Mouse (Mus musculus) adrenal gland, postnatal 10 days (tissue): ENCODE data around the gene Ccdc88b. TPM values are rescaled to one million over a fixed set of nuclear protein-coding genes. Genes with fewer than 3 reads are reported as not detected.

Source experiments
- DNase-seq: peaks from one replicate; pipeline ENCODE4 v3.0.0; 2021; ENCODE audit warnings: mixed read lengths
- total RNA-seq, 2 experiments: library from RNA; stranded (reverse); gene quantifications; 2 replicates each; pipeline ENCODE4 v1.2.3; 2021

The Ccdc88b gene
- total RNA-seq, 2 experiments from 2014 or later, result 4.1 TPM

GRCm38 (mm10) chr19:6857391-6858005 lies 513 bp downstream of the Ccdc88b start:
- no peak for DNase-seq

GRCm38 (mm10) chr19:6857003-6857360 lies 1.0 kb downstream of the Ccdc88b start:
- DNase-seq, result no peak

DNA sequence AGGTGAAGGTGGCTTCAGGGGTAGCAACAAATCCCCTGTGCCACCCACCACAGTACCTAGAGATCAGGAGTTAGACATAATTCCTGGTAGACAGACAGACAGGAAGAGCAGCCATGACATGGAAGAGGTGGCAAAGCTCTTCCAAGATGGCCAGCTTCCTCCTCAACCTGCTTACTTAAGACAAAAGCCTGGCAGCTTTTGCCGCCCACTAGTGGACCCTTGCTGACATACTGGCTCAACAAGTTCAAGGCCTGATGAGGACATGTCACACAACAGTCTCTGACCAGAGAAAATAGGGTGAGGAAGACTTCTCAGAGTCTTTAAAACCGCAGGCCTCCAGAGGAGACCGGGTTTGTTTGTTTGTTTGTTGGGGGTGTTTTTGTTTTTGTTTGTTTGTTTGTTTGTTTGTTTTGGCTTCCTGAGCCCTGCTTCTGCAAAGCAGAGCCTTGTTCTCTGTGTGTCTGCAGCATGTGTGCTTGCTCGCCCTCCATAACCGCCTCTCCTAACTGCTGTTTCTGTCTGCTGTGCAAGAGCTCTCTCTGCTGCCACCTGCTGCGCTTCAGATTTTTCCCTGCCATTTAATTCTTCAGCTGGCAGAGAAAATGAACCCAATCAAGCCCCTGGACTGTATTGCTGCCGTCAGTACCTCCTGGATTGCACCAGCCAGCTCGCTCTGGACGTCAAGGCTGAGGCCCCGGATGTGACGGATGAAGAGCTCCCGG lies 1.6 kb downstream of the Ccdc88b start:
- peak; percentile 67 for DNase-seq

DNA sequence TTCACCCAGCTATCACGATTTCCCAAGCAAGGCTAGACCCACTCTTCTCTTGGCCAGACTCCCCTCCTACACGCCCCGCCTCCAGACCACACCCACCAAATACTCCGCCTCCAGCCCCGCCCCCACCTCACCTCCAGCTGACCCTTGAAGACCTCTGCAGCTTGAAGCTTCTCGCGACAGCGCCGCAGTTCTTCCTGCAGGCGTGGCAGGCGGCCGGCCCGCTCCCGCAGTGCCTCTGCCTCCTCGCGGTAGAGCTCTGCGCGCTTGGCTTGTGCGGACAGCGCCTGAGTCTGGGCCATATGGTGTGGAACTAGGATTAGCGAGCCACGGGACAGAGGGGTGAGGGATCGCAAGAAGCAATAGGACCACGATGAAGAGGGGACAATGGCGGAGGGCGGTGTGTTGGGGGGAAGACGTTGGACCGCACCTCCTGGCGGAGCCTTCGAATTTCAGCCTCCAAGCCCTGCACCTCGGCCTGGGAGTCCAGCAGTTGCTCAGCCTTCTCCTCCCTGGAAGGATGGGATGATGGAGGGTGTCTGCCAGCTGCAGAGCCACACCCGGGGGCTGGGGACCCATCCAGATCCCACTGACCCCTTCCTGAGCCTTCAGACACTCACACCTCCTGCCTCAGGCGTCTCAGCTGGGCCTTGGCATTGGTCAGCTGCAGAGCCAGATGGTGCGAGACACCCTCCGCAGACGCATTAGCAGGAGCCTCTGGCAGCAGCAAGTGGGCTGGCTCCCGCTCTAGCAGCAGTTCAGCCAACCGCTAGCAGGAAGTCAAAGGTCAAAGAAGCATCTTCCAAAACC lies 2.6 kb downstream of the Ccdc88b start:
- peak; percentile 42 for DNase-seq

DNA sequence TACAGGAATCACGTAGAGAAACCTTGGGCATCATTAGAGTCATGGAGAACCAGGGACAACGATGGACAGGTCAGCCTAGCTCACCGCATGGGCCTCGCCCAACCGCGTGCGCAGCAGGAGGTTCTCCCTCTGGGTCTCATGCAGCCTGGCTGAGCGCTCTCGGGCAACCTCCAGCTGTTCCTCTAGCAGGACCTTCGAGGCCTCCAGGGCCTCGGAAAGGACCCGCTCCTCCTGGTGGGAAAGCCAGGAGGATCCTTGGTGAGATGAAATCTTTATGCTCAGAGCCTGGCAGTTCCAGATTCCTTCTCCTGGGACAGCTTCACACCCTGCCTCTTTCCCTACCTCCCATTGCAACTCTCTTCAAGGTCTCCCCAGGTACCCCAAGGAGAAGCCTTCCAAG lies 3.4 kb downstream of the Ccdc88b start:
- DNase-seq, result no peak

DNA sequence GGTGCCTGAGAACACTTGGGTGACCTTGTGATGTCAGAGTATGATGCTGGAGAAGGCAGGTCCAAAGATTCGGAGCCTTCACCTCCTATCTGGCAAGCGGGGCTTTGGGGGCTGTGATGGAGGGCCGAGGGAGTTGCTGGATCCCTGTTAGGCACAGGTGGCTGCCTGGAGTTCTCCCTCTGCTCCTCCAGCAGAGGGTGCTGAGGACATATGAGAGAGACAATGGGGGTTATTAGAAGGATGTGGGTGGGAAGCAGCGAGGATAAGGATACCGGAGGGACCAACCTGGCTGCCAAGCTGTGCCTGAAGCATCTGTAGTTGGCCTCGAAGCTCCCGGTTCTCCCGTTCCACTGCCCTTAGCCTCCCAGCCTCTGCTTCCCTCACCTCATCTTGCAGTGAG lies 4.1 kb downstream of the Ccdc88b start:
- DNase-seq, result no peak

DNA sequence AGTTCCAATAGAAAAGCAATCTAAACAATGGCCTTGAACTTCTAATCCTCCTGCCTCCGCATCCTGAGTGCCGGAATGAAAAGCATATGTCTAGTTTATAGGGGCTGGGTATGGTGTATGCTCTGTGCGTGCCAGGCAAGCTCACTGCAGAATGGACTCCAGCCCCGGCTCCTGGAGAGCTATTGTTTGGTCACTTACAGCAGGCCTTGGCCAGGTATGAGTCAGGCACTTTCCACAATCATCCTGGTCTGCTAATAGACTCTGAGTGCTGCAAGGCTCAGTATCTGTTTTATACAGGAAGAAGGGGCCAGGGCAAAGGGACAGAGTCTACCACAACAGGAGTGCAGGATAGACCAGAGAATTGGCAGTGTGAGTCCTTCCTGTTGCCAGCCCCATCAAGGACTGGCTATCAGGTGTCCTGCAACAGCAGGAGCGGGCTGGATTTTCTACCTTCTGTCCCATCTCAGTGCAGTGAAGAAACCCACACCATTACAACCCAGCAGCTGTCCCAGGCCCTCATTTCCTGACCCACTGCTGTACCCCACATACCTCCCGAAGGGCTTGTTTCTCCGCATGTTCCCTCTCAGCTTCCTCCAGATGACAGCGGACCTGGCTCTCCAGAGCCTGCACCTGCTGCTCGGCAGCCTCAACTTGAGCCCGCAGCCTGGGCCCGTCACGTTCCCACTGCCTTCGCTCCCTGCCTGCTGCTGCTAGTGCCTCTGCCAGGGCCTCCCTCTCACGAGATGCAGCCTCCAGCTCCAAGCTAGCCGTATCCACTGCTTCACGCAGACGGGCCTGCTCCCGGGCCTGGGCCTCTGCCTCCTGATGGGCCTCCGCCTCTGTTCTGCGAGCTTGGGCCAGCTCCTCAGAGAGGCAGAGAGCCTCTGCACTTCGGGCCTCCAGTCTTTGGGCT lies 5.4 kb downstream of the Ccdc88b start:
- DNase-seq, result no peak

DNA sequence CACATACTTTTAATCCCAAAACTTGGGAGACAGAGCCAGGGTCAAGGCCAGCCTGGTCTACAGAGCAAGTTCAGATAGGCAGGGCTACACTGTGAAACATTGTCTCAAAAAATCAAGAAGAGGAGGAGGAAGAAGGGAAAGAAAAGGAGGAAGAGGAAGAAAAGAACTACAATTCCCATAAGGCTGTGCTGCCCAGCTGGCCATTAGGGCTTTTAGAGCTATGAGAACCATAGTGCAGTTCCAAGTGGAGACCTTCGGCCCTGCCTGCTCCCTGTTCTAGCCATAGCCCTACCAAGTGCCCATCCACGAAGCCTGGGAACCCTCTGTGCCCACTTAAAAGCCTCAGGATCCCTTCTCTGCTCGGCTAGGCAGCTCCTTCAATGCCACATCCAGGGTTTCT lies 6.5 kb downstream of the Ccdc88b start:
- DNase-seq, result no peak

- no peak for DNase-seq
Measured at GRCm38 (mm10) chr19:6849506-6850068, 8.4 kb downstream of the Ccdc88b start.

- no peak for DNase-seq
Measured at GRCm38 (mm10) chr19:6847841-6848517, 10.0 kb downstream of the Ccdc88b start.

DNA sequence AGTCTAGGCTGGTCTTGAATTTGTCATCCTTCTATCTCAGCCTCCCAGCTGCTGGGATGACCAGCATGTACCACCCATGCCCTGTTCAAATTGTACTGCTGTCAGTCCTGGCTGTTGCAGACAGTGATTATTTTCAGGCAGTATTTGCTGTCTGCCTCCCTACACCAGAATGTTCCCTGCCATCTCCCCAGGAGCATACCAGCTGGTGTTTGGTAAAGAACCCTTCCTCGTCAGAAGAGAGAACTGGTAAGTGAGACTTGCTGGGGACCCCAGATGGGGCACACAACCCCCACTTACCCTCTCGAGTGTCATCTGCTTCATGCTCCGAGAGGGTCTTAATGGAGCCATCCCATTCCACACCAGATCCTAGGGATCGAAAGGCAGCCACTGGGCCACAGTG lies 12.0 kb downstream of the Ccdc88b start:
- DNase-seq, result no peak

DNA sequence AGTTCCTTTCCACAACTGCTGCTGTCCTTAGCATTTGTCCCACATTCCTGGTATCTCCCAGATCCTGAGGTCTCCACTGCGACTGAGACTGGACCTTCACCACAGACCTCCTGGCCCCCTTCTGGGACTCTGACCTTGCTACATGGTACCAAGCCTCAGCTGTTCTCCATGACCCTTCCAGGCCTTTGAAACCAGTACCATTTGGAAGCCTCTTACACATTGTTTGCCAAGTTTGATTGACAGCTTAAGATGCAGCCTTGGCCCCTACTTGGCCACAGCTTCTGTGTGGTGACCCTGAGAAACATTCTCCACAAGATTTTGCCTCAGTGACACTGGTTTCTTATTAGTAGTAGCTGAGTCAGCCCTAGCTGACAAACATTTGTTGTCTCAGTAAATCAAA lies 15.7 kb downstream of the Ccdc88b start:
- DNase-seq, result peak; percentile 21

GRCm38 (mm10) chr19:6841292-6841597 lies 16.8 kb downstream of the Ccdc88b start:
- DNase-seq, result no peak

DNA sequence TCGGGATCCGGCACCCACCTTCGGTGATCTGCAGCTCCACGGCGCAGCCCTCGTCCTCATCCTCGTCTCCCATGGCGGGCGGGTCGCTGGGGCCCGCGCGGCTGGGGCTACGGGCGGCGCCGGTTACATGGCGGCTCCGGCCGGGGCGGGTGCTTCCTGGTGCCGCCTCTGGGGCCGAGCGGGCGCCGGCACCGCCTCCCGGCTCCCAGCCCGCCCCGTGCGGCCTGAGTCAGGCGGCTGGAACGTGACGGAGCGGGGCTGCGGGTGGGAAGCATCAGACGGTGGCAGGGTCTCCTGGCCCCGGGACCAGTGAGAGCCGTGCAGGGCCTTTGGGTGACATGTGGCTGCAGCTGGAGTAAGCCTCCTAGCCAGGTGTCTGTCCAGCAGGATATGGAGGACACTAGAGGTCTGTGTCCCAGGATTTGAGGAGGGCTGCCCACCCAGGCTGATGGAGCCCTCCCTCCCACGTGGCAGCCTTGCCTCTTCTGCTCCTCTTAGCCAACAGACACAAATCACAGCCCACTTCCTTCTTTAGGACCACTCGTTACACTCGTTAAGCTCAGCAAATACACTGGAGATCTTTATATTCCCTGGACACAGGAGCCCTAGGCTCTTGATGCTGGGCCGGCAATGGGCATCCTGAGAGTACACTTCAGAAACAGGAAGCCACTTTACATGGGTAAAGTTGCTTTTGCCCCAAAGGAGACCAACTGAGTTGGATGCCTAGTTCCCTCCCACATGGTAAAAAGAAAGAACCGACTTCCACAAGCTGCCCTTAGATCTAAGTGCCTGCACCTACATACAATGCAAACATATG lies 17.3 kb downstream of the Ccdc88b start, which contains the start of gene Rps6ka4:
Gene Rps6ka4, minus strand, starts transcription at position 162 of the 817 bp plus-strand sequence.
- peak; percentile 87 for DNase-seq

- DNase-seq, result peak; percentile 63
Measured at GRCm38 (mm10) chr19:6839615-6840474, 18.2 kb downstream of the Ccdc88b start.

DNA sequence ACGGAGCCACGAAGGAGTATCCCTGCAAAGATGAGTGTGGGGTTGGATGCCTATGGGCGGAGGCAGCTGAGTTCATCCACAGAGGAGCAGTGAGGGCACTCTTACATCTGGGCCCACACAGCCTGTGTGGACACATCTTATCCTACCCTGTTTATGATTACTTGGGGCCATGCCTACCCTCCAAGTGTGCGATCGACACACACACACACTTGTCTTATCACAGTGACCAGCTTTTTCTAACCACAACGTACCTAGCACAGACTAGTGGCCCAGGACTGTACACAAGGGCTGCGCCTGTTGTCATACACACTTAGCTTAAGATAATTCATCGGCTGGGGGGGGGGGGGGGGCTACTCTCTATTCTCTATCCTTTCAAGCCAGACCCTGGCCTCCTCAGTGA lies 25.6 kb downstream of the Ccdc88b start:
- DNase-seq, result no peak

DNA sequence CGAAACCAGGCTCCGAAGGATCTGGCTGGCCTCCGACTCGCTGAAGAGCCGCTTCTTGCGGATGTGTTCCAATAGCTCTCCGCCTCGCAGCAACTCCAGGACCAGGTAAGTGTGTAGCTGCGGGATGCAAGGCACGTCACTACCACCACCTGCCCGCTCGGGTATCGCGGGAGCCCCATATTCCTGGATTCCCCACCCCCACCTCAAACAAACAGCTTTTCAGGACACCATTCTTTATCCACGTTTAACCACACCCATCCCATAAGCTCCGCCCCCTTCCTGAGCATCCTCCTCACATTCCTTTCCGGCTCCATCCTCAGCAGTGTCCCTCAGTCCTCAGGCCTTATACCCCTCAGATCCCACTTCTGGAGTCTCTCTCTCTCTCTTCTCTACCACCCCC lies 26.7 kb downstream of the Ccdc88b start:
- DNase-seq, result no peak

DNA sequence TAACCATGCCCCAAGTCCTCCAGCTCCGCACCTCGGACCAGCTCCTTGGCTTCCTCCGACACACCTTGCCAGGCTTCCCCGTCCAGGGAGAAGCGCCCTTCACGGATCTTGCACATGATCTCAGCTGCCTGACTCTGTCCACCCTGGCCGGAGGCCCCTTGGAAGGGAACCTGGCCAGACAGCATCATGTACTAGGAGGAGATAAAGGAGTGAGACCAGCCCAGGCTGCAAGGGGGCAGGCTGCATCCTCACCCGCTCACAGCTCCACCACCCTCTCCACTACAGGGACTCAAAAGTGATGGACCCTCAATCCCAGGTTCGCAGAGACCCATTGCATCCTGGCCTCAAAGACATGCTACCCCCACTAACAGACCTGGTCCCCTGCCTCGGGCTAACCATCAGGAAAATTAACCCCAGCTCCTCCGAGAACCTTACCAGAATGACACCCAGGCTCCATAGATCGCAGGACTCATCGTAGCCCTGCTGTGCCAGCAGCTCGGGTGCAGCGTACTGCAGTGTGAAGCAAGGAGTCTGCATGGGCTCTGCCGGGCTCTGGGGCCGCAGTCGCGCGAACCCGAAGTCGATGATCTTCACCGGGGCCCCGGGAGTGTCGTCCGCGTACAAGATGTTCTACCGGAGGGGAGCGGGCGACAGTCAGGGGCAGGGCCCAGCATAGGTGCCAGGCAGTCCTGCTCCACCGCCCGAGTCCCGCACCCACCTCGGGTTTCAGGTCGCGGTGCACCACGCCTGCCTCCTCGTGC lies 27.3 kb downstream of the Ccdc88b start:
- DNase-seq, result no peak
